Mouse (Mus musculus) heart, adult 2 months (tissue): ENCODE data around the gene Zup1.

ENCODE experiments used
- CTCF ChIP-seq: fragments of 200-600 bp; IDR thresholded peaks from 2 replicates; pipeline ENCODE4 v1.8.1; 2022; ENCODE audit warnings: antibody characterized with exemption, mild to moderate bottlenecking, moderate library complexity
- EP300 ChIP-seq: fragments of 200-500 bp; IDR thresholded peaks from 2 replicates; pipeline ENCODE4 v1.6.1; 2011; ENCODE audit warnings: low read depth, low read length, control low read depth; ENCODE audit not compliant: insufficient read depth

- TF ChIP-seq CTCF (no peak), EP300 (0 out of 2 replicates have a peak, but pooled peaks have one; percentile 61)
Measured at GRCm38 (mm10) chr10:33950803-33951583, at the start of gene Zup1.
